Mouse (Mus musculus) adrenal gland, postnatal 36 days (tissue): Measurements from ENCODE around the gene Them5. TPM values are rescaled to one million over a fixed set of nuclear protein-coding genes. Genes with fewer than 3 reads are reported as not detected.

Experiments used
- DNase-seq, 2 experiments: peaks; one replicate each; pipeline ENCODE4 v3.0.0; 2021; ENCODE audit warnings: mixed read lengths in 1 of 2
- long read RNA-seq, 2 experiments: library from polyadenylated mRNA; stranded (forward); transcript quantifications; one replicate each; pipeline ENCODE4 v2.0.0; 2021; ENCODE audit warnings: borderline sequencing depth in 2 of 2
- total RNA-seq, 2 experiments: library from RNA; stranded (reverse); gene quantifications; 2 replicates each; pipeline ENCODE4 v1.2.3; 2021

Them5 gene
- total RNA-seq = not detected
- long read RNA-seq, experiment 1 = 0 reads
- long read RNA-seq, experiment 2 = 0 reads

DNA sequence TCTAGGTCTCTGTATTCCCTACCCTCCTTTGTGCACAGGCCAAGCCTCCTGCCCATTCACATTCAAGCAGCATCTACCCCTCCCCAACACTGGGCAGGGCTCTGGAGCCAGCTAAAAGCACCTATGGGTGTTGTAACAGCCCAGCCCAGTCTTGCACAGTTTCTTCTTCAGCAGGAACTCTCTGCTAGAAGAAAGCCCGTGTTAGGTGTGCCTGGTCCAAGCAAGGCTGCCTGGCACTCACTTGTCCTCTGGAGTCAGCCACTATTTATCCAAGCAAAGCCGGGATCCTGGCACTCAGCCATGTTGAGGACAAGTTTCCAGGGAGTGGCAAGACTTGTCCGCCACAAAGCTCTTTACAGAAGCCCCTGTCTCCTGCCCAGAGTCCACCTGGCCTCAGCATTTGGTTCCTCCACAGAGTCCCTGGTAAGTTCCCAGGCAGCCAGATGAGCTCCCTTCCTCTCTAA is at the start of gene Them5:
Gene Them5, plus strand, starts transcription at position 141 of the 464 bp plus-strand sequence.
- DNase-seq = no peak

GRCm38 (mm10) chr3:94305457-94305856 is 36.4 kb upstream of the Them5 start:
- DNase-seq = no peak

DNA sequence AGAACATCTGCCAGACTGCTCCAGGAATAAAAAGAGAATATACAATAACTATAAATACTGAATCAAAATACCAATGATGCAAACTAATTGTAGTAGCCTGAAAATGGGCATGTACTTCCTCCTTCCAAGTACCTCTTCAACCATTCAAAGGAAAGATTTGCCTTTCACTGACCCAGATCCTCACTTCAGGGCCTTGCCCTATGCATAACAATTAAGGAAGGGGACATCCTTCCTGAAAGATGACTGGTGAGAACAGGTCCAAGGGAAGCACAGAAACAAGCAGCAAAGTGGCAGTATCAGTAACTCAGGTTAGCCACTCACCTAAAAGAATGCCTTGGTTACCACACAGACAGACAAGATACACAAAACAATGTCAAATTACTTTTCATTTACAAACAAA is 34.9 kb upstream of the Them5 start:
- DNase-seq = no peak

GRCm38 (mm10) chr3:94309633-94310363 is 32.1 kb upstream of the Them5 start, which contains the start of gene Them4:
Gene Them4, plus strand, starts transcription at chr3:94310089.
- peak; percentile 97 to 99 for DNase-seq

DNA sequence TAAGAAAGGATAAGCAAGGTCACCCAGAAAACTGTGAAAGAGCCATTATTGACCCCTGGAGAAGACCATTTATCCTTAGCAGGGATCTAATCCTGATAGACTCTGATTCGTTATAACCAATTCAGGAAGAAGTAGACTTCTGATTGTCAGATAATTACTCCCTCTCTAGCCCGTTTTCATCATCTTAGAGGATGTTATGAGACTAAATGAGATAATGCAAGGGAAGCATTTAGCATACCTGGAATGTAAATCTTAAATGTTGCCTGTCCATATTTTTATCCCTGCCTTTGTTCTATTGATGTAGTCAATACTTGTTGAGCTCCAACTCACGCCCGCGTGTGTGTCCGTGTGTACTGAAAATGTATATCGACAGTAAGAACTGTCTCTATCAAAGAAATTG is 31.4 kb upstream of the Them5 start:
- no peak for DNase-seq

GRCm38 (mm10) chr3:94310911-94311310 is 31.0 kb upstream of the Them5 start:
- DNase-seq = no peak

GRCm38 (mm10) chr3:94311376-94311775 is 30.5 kb upstream of the Them5 start:
- no peak for DNase-seq

GRCm38 (mm10) chr3:94328681-94329080 is 13.2 kb upstream of the Them5 start:
- peak; percentile 12 to 20 for DNase-seq

- DNase-seq = no peak
Observed at GRCm38 (mm10) chr3:94334442-94334841, 7.5 kb upstream of the Them5 start.

DNA sequence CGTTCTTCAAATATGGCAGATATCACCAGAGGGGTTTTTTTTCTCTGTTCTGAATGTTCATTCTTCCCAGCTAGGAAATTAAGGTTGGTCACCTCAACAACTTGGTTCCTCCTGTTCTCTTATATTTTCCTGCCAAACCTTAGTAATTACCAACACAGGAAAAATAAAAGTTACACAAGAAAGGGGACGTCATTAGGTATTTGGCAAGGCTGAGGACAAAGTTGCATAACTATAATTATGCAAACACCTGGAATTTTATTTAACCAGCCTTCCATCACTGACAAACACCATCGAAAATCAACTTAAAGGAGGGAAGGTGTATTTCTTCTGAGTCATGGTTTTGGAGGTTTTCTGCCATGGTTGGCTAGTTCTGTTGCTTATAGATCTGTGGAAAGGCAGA is 3.4 kb upstream of the Them5 start:
- no peak for DNase-seq

DNA sequence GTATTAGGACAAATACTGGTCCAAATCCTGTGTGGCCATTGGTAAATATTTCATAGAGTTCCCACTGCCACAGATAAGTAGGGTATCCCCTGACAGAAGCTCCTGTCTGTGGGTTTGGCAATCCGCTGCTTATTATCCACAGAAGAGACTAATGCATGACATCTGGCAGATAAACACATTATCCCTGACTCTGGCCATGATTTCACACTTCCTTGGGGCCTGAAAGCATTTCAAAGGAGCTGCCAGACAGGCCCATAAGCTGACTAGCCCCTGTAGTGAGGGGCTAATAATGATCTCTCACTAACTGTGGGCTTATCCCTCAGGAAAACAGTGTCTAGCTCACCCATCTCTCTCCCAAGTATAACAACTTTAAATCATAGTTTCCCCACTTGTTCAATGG is 653 bp downstream of the Them5 start:
- no peak for DNase-seq

DNA sequence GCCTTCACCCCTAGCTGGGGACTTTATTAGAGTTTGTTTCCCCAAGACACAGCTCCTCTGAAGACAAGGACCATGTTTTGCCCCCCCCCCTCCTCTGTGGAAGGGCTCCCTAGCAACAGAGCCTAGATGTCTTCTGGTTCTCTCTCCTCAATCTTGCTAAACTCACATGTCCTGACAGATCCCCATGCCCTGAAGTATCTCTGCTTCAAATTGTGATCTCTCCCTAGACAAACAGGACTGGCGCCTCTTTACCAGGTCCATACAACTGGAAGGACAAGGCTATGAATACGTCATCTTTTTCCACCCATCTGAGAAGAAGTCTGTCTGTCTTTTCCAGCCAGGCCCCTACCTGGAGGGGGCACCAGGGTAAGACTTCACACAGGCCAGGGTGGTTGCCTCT is 2.3 kb downstream of the Them5 start:
- no peak for DNase-seq

DNA sequence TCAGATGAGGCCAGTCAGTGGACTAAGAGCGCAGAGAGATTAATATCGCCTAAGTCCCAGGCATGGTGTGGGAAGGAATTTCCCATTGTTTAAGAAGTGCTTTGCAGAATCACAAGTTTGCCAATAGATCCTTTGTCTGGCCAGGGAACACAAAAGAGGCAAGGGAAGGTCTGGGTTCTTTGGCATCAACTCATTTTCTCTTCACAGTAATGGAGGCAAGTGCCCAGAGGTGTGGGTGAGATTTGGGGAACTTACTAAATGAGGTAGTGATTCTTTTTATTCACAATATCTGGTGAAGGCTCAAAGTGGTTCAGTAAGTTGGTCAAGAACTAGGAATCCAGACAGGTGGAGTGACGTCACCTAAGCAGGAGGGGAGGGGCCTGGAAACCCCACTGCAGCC is 3.0 kb downstream of the Them5 start:
- no peak for DNase-seq

DNA sequence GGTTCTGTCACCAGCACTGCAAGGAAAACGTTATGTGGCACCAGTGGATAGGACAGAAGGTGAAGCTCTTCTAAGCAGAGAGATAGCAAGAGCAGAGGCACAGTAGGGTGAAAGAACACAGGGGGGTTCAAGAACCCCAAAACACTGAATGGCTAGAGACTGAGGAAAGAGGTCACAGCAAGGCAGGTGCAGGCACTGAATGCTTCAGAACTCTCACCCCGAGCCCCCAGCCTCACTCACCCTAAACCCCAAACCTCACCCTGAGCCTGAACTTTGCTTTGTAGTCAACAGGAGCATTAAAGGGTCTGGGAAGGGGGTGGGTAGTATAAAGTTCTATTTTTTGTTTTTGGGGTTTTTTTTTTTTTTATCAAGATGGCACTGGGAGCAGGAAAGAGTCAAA is 6.2 kb downstream of the Them5 start:
- DNase-seq = no peak

- DNase-seq = peak; percentile 62 to 73
Observed at GRCm38 (mm10) chr3:94360812-94361211, 18.9 kb downstream of the Them5 start.

GRCm38 (mm10) chr3:94362138-94362537 is 20.2 kb downstream of the Them5 start, which contains the start of gene C2cd4d:
Gene C2cd4d, plus strand, starts transcription at chr3:94362438.
- no peak for DNase-seq

- peak; percentile 79 to 80 for DNase-seq
Observed at GRCm38 (mm10) chr3:94363291-94364153, 21.6 kb downstream of the Them5 start.

DNA sequence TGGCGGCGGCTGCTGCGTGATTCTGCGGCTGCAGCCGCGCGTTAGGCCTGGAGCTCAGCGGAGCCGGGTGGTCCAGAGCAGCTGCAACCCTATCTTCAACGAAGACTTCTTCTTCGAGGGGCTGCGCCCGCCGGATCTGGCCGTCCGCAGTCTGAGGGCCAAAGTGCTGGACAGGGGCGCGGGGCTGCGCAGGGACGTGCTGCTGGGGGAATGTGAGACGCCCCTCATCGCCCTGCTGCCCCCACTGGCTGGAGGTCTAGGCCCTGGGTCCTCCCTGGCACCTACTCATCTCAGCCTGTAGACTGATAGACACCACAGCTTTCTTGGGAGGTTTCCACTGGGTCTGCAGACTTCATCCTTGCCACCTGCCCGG is 22.2 kb downstream of the Them5 start:
- no peak for DNase-seq

DNA sequence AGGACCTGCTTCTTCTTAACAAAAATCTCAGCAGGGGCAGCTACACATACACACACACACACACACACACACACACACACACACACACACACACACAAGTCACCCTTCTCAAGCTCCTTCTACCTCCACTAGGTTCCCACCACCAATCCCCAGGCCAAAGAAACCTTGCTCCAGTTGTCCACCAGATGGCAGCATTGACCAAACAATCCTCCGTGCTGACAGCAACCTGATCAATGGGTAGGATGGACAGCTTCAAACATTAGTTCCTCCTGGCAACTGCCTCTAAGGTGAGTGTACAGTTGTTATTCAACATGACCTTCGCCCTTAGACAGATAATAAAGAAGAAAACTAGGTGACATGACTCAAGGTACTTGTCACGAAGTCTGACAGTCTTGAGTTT is 24.9 kb downstream of the Them5 start:
- peak; percentile 80 to 81 for DNase-seq

DNA sequence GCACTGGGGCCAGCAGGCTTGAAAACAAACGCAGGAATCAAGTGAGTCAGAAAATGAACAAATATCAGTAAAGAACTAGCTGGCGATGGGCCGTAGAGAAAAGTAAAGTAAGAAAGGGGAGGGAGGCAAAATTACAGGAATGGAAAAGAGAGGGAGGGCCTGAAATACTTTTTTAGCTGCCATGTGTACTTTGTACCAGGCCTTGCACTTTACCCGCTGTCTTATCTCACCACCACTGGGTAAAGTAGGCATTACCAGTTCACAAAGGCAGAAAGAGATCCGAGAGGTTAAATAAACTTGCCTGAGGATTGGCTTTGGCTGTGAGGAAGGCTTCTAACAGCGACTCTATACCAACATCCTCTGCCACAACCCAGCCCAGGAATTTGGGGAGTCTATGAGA is 25.6 kb downstream of the Them5 start:
- DNase-seq = no peak

DNA sequence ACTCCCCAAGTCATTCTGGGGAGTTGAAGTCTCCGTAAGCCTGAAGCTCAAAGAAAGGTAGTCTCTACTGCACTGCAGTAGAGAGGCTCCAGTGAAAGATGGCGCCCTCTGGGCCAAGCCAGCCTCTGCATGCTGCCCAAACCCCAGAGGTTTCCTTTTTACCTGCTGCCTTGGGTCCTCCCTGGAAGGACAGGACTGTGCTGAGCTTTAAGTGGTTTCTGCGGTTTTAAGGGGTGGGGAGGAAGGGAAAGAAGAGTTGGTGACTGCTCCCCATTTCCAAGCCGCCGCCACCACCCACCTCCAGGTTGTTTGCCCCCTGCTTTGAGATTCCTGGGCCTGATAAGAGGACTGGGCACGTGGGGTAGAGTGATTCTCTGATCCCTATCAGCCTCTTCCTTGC is 26.7 kb downstream of the Them5 start:
- DNase-seq = no peak

- DNase-seq = peak in 1 of 2 experiments; percentile 56
Observed at GRCm38 (mm10) chr3:94369709-94370108, 27.8 kb downstream of the Them5 start.

DNA sequence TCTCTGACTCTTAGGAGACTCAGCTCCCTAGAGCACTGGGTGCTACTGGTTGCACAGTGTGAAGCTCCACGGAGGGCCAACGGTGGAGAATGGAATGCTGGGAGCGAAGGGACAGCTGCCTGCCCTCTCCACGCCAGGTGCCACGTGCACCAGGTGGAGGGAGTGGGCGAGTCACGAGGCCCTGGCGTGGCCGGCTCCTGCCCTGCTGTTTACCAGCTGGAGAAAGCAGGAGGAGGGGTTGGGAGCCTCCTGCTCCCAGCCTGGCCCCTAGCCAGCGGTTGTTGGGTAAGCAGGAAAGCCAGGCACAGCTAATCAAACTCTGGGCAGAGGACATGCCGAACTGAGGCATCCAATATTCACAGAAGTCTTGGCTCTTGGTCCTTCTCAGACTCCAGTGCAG is 29.7 kb downstream of the Them5 start:
- DNase-seq = peak; percentile 95
